Mouse (Mus musculus): Measurements from ENCODE around the gene Lypd9. TPM values are rescaled to one million over a fixed set of nuclear protein-coding genes. Genes with fewer than 3 reads are reported as not detected.

The Lypd9 gene
- not detected in 2 replicates for polyA plus RNA-seq (2015; fragmentation: Nextera tagmentation; extraction: Ambion mirVana)

DNA sequence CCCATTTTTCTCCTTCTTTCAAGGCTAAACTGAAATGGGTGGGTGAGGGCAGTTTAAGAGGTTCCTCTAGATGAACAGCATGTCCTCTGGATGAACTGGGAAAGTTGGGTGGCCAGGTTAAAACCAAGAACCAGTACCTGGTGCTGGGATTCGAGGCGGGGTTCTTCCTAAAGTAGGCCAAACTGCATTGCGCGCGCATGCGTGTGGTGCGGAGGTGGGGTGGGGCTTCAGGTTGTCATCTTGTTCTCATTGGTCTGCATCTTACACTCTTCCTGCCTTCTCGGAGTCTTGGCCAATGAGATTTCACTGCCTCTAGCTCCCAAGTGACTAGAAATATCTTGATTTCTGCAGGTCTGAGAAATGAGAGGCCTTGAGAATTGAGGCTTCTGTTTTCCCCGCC lies at the start of gene Lypd9:
Gene Lypd9 (minus strand): TSS at position 165 of the 400 bp plus-strand sequence.

GRCm38 (mm10) chr11:58502472-58502871 lies 49.7 kb upstream of the Lypd9 start, which contains the start of gene Olfr331:
Gene Olfr331, minus strand, starts transcription at chr11:58502572.

GRCm38 (mm10) chr11:58492455-58492854 lies 39.7 kb upstream of the Lypd9 start, which contains the start of gene Olfr332:
Gene Olfr332, minus strand, starts transcription at chr11:58492555.

GRCm38 (mm10) chr11:58462170-58462569 lies 9.4 kb upstream of the Lypd9 start, which contains the start of gene Olfr30:
Gene Olfr30, minus strand, starts transcription at chr11:58462270.

GRCm38 (mm10) chr11:58432259-58432658 lies 20.5 kb downstream of the Lypd9 start, which contains the start of gene Gm12253:
Gene Gm12253, plus strand, starts transcription at chr11:58432559.

DNA sequence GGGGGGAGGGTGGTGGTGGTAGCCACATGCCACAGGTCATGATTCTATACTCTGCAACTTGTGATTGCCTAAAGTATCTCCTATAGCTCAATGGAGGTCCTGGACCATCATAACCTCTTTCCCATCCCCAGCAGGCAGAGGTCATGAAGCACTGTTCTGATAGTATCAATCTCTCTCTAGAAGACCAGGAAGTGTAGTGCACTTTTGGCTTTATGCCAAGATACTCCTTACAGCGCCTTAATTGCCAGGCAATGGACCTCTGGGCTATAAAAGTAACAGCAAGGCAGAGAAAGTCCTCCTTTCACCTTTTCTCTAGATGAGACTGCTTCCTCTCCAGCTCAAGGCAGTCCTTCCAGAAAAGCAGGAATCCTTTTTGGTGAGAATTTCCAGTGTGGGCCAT lies 31.9 kb downstream of the Lypd9 start, which contains the start of gene 1810065E05Rik:
Gene 1810065E05Rik (plus strand): TSS at position 297 of the 400 bp plus-strand sequence.

Other genes starting within 250 kb of the Lypd9 start
- not detected in 2 replicates for gene 4930438A08Rik, start 178.1 kb downstream of the Lypd9 start, polyA plus RNA-seq (2015; fragmentation: Nextera tagmentation; extraction: Ambion mirVana)
- gene Zfp692, start 145.9 kb downstream of the Lypd9 start, polyA plus RNA-seq (2015; fragmentation: Nextera tagmentation; extraction: Ambion mirVana), result 21.5 and 26.6 TPM in 2 replicates
- 48.4 and 48.9 TPM in 2 replicates for gene Zfp672, start 122.6 kb downstream of the Lypd9 start, polyA plus RNA-seq (2015; fragmentation: Nextera tagmentation; extraction: Ambion mirVana)
- 39.3 and 41.8 TPM in 2 replicates for gene Sh3bp5l, start 122.2 kb downstream of the Lypd9 start, polyA plus RNA-seq (2015; fragmentation: Nextera tagmentation; extraction: Ambion mirVana)
- gene Lypd8, start 73.9 kb downstream of the Lypd9 start, polyA plus RNA-seq (2015; fragmentation: Nextera tagmentation; extraction: Ambion mirVana), result not detected in 2 replicates
- gene 1810065E05Rik, start 31.8 kb downstream of the Lypd9 start, polyA plus RNA-seq (2015; fragmentation: Nextera tagmentation; extraction: Ambion mirVana), result not detected in 2 replicates
- not detected in 2 replicates for gene Gm12253, start 20.4 kb downstream of the Lypd9 start, polyA plus RNA-seq (2015; fragmentation: Nextera tagmentation; extraction: Ambion mirVana)
- gene Olfr30, start 9.3 kb upstream of the Lypd9 start, polyA plus RNA-seq (2015; fragmentation: Nextera tagmentation; extraction: Ambion mirVana), result not detected in 2 replicates
- not detected in 2 replicates for gene Olfr332, start 39.6 kb upstream of the Lypd9 start, polyA plus RNA-seq (2015; fragmentation: Nextera tagmentation; extraction: Ambion mirVana)
- gene Olfr331, start 49.6 kb upstream of the Lypd9 start, polyA plus RNA-seq (2015; fragmentation: Nextera tagmentation; extraction: Ambion mirVana), result not detected in 2 replicates
- 0.17 TPM in 1 of 2 replicates, not detected in the other for gene Olfr330, start 81.9 kb upstream of the Lypd9 start, polyA plus RNA-seq (2015; fragmentation: Nextera tagmentation; extraction: Ambion mirVana)
- gene Olfr329-ps, start 93.5 kb upstream of the Lypd9 start, polyA plus RNA-seq (2015; fragmentation: Nextera tagmentation; extraction: Ambion mirVana), result 0.04 and 0.08 TPM in 2 replicates
- 0.12 and 0.18 TPM in 2 replicates for gene Olfr328, start 102.7 kb upstream of the Lypd9 start, polyA plus RNA-seq (2015; fragmentation: Nextera tagmentation; extraction: Ambion mirVana)
- gene Olfr224, start 117.6 kb upstream of the Lypd9 start, polyA plus RNA-seq (2015; fragmentation: Nextera tagmentation; extraction: Ambion mirVana), result 0.09 and 0.23 TPM in 2 replicates
- gene Olfr325, start 124.8 kb upstream of the Lypd9 start, polyA plus RNA-seq (2015; fragmentation: Nextera tagmentation; extraction: Ambion mirVana), result not detected in 2 replicates
- 0.21 and 0.41 TPM in 2 replicates for gene Olfr324, start 142.2 kb upstream of the Lypd9 start, polyA plus RNA-seq (2015; fragmentation: Nextera tagmentation; extraction: Ambion mirVana)
- not detected in 2 replicates for gene 2210407C18Rik, start 163.2 kb upstream of the Lypd9 start, polyA plus RNA-seq (2015; fragmentation: Nextera tagmentation; extraction: Ambion mirVana)
- not detected in 2 replicates for gene Olfr323, start 177.6 kb upstream of the Lypd9 start, polyA plus RNA-seq (2015; fragmentation: Nextera tagmentation; extraction: Ambion mirVana)
- gene Trim58, start 187.5 kb upstream of the Lypd9 start, polyA plus RNA-seq (2015; fragmentation: Nextera tagmentation; extraction: Ambion mirVana), result 0.46 and 0.47 TPM in 2 replicates
- gene Olfr322, start 205.9 kb upstream of the Lypd9 start, polyA plus RNA-seq (2015; fragmentation: Nextera tagmentation; extraction: Ambion mirVana), result not detected in 2 replicates
- not detected in 2 replicates for gene Olfr320, start 228.2 kb upstream of the Lypd9 start, polyA plus RNA-seq (2015; fragmentation: Nextera tagmentation; extraction: Ambion mirVana)
- gene Olfr319, start 246.2 kb upstream of the Lypd9 start, polyA plus RNA-seq (2015; fragmentation: Nextera tagmentation; extraction: Ambion mirVana), result not detected in 2 replicates